22 mouse cellular contexts compared by ENCODE assay signal in genomic region chr2:141935130-141935529, GRCm38 (mm10).
A peak's percentile ranks its signal among the peaks of the same experiment; 100 is the strongest.
DNase-seq lines count a peak whose midpoint lies in the region; ATAC-seq and TF ChIP-seq lines count a peak whose summit lies in the region.
"Had no signal": no experiment of that assay in that cellular context is flagged by ENCODE, and none has a peak within 500 bp of the region (broad histone marks: within the 10 kb centered on the region; RNA-seq: fewer than 3 reads in every experiment).

No protein-coding gene starts in this region.

- TF ChIP-seq CTCF in brain, embryonic 14.5 days (IDR thresholded peaks at IDR 0.05; ENCODE audit: borderline replicate concordance, extremely low read depth, insufficient read depth, insufficient read length): no peak

- no peak overlapping the region for H3K4me3 ChIP-seq in forebrain, embryonic 15.5 days
- H3K4me3 ChIP-seq in forebrain, embryonic 12.5 days (replicated peaks): no peak overlapping the region
- H3K4me3 ChIP-seq: embryonic facial prominence, embryonic 12.5 days; embryonic facial prominence, embryonic 15.5 days; hindbrain, embryonic 12.5 days; hindbrain, embryonic 15.5 days had no signal

- no peaks in the 10 kb centered on the region for H3K27me3 ChIP-seq in forebrain, embryonic 15.5 days
- no peaks in the 10 kb centered on the region for H3K27me3 ChIP-seq in forebrain, embryonic 12.5 days
- H3K27me3 ChIP-seq: embryonic facial prominence, embryonic 12.5 days; embryonic facial prominence, embryonic 15.5 days; hindbrain, embryonic 12.5 days; hindbrain, embryonic 15.5 days had no signal

- H3K36me3 ChIP-seq in forebrain, embryonic 15.5 days: no peaks in the 10 kb centered on the region
- H3K36me3 ChIP-seq in forebrain, embryonic 12.5 days (replicated peaks): no peaks in the 10 kb centered on the region
- H3K36me3 ChIP-seq: embryonic facial prominence, embryonic 12.5 days; embryonic facial prominence, embryonic 15.5 days; hindbrain, embryonic 12.5 days; hindbrain, embryonic 15.5 days had no signal

- H3K9ac ChIP-seq in forebrain, embryonic 15.5 days (replicated peaks): no peak overlapping the region
- H3K9ac ChIP-seq in forebrain, embryonic 12.5 days: no peak overlapping the region
- H3K9ac ChIP-seq: embryonic facial prominence, embryonic 12.5 days; embryonic facial prominence, embryonic 15.5 days; hindbrain, embryonic 12.5 days; hindbrain, embryonic 15.5 days had no signal

- H3K4me1 ChIP-seq in forebrain, embryonic 15.5 days: no peaks in the 10 kb centered on the region
- no peaks in the 10 kb centered on the region for H3K4me1 ChIP-seq in forebrain, embryonic 12.5 days
- H3K4me1 ChIP-seq: embryonic facial prominence, embryonic 12.5 days; embryonic facial prominence, embryonic 15.5 days; hindbrain, embryonic 12.5 days; hindbrain, embryonic 15.5 days had no signal

- H3K9me3 ChIP-seq in forebrain, embryonic 15.5 days: no peaks in the 10 kb centered on the region
- H3K9me3 ChIP-seq in forebrain, embryonic 12.5 days: no peaks in the 10 kb centered on the region
- H3K9me3 ChIP-seq: embryonic facial prominence, embryonic 12.5 days; embryonic facial prominence, embryonic 15.5 days; hindbrain, embryonic 12.5 days; hindbrain, embryonic 15.5 days had no signal

- 70% methylated on average over 2 of the region's 2 CpGs for WGBS in forebrain, embryonic 15.5 days
- 83% methylated on average over 2 of the region's 2 CpGs for WGBS in forebrain, embryonic 12.5 days

- TF ChIP-seq POLR2A in brain, embryonic 14.5 days (IDR thresholded peaks at IDR 0.05; ENCODE audit: borderline replicate concordance, extremely low read depth, insufficient read depth, insufficient read length, poor library complexity, severe bottlenecking): no peak

- no peak overlapping the region for H3K4me2 ChIP-seq in forebrain, embryonic 15.5 days (replicated peaks)
- no peak overlapping the region for H3K4me2 ChIP-seq in forebrain, embryonic 12.5 days
- H3K4me2 ChIP-seq: embryonic facial prominence, embryonic 12.5 days; embryonic facial prominence, embryonic 15.5 days; heart, embryonic 11.5 days; hindbrain, embryonic 12.5 days; hindbrain, embryonic 15.5 days had no signal

- 0 out of 2 replicates have a peak overlapping the region, but pooled peaks have one; percentile 15 for H3K27ac ChIP-seq in forebrain, embryonic 15.5 days (replicated peaks)
- H3K27ac ChIP-seq in forebrain, embryonic 12.5 days: no peak overlapping the region
- H3K27ac ChIP-seq: embryonic facial prominence, embryonic 12.5 days; embryonic facial prominence, embryonic 15.5 days; hindbrain, embryonic 12.5 days; hindbrain, embryonic 15.5 days had no signal

- 0 out of 2 replicates have a peak, but pooled peaks have one; percentile 29 for ATAC-seq in forebrain, embryonic 15.5 days (replicated peaks)
- no peak for ATAC-seq in forebrain, embryonic 12.5 days (ENCODE audit: low FRiP score)
- ATAC-seq: activated CD4-positive, CD25-positive, alpha-beta regulatory T cell, adult 4 months; CD4-positive, CD25-positive, alpha-beta regulatory T cell, adult 4 months; intestine, postnatal 0 days had no signal

- peak; percentile 5 for DNase-seq in layer of hippocampus, adult 9-11 months
- DNase-seq in layer of hippocampus, postnatal 25 days (ENCODE audit: extremely low spot score in 1 of 2, low spot score in 1 of 2): no peak
- DNase-seq in brain, embryonic 14.5 days (ENCODE audit: low read depth): peak; percentile 56
- DNase-seq in heart, adult 18-20 months: no peak
- DNase-seq: adrenal gland, adult 8-10 months; adrenal gland, postnatal 25 days; cerebellum, adult 11 months; cerebellum, adult 2 months; cerebellum, adult 9-11 months; cerebellum, postnatal 25 days; gastrocnemius, postnatal 36 days; kidney, adult 2 months had no signal

Comparison
In these comparisons a context has a peak if more than half of its experiments do, and no peak if none do; other contexts are left out.
1. DNase-seq: peak in layer of hippocampus, adult 9-11 months (single experiment) and brain, embryonic 14.5 days (single experiment); none in layer of hippocampus, postnatal 25 days (0 of 2) and heart, adult 18-20 months (0 of 2).